Mouse (Mus musculus): Measurements from ENCODE around the gene Zfp235. TPM values are rescaled to one million over a fixed set of nuclear protein-coding genes. Genes with fewer than 3 reads are reported as not detected.

The Zfp235 gene
- polyA plus RNA-seq, 1 experiment = 3.2 TPM

DNA sequence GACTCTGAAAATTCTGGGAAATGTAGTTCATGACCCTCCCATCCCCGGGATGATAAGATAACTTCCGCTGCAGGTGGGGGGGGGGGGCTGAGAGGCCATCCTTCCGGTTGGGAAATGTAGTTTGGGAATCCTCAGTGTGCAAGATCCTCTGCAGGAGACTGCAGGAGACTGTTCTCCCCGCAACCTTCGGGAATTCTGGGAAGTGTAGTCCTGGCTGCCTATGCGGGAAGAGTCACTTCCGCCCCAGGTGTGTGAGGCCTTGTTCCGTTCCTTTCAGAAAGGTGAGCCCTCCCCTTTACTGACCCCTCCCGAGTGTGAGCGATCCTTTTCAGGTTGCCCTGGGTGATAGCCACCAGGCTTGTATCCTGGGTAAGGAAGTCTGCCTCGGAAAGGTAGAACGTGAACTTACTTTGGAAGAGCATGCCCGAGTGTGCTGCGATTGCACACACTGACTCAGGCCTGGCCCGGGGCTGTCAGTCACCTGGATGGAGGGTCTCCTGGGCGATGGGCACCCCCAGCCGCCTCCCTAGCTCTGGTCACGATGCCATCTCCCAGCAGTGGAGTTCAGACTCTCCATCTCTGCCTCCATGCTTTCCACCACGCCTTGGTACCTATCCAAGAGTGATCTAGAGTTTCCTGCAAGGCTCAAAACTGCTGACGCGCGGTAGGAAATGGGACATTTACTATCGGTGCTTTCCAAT is 21.7 kb upstream of the Zfp235 start, which contains the start of gene Zfp112:
Gene Zfp112 (plus strand): TSS at position 159 of the 701 bp plus-strand sequence.
- Histone ChIP-seq H3K36me3 (ENCODE audit: control insufficient read depth, insufficient read depth, low read length) (no peaks in the 10 kb centered on the region), H3K4me1 (ENCODE audit: control insufficient read depth, insufficient read depth, insufficient read length, low read length) (peaks cover 2% of the 10 kb centered on the region; the same call in 1 of the 2 replicates), H3K4me3 (ENCODE audit: low read depth, low read length) (peak within 1 kb of the TSS; percentile 74), H3K27ac (ENCODE audit: insufficient read depth, low read depth, low read length) (peak within 1 kb of the TSS; percentile 91), H3K27me3 (ENCODE audit: control insufficient read depth, insufficient read depth, low read length) (no peaks in the 10 kb centered on the region)
- WGBS = 5% methylated on average over 23 of the region's 23 CpGs
- TF ChIP-seq CTCF (IDR thresholded peaks at IDR 0.05; ENCODE audit: extremely low read depth, insufficient read length, insufficient replicate concordance, low read depth, low read length) (no peak), POLR2A (IDR thresholded peaks at IDR 0.05; ENCODE audit: low read depth, low read length) (0 out of 2 replicates have a peak, but pooled peaks have one; percentile 21)

DNA sequence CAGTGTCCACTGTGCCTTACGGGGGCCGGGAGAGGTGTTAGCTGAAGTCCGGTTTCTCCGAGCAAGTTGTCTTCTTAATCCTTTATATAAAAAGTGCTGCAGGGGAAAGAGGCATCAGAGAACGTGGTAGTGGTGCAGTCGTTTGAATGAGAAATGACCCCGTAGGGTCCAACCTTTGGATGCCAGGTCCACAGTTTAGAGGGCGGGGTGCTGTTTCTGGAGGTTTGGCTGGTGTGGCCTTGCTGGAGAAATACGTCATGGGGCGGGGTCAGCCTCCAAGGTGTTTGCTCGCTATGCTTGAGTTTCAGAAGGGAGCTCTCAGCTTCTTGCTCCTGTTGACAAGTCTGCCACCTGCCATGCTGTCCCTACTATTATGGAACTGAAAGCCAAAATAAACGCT is 21.0 kb upstream of the Zfp235 start:
- WGBS = 5% methylated on average over 12 of the region's 12 CpGs
- Histone ChIP-seq H3K36me3 (ENCODE audit: control insufficient read depth, insufficient read depth, low read length) (no peaks in the 10 kb centered on the region), H3K27ac (ENCODE audit: insufficient read depth, low read depth, low read length) (peak overlapping the region; percentile 91), H3K27me3 (ENCODE audit: control insufficient read depth, insufficient read depth, low read length) (no peaks in the 10 kb centered on the region), H3K4me3 (ENCODE audit: low read depth, low read length) (peak overlapping the region; percentile 74), H3K4me1 (ENCODE audit: control insufficient read depth, insufficient read depth, insufficient read length, low read length) (peaks cover 2% of the 10 kb centered on the region; the same call in 1 of the 2 replicates)
- TF ChIP-seq CTCF (IDR thresholded peaks at IDR 0.05; ENCODE audit: extremely low read depth, insufficient read length, insufficient replicate concordance, low read depth, low read length) (no peak), POLR2A (IDR thresholded peaks at IDR 0.05; ENCODE audit: low read depth, low read length) (peak; percentile 36; the same call in 1 of the 2 replicates)

DNA sequence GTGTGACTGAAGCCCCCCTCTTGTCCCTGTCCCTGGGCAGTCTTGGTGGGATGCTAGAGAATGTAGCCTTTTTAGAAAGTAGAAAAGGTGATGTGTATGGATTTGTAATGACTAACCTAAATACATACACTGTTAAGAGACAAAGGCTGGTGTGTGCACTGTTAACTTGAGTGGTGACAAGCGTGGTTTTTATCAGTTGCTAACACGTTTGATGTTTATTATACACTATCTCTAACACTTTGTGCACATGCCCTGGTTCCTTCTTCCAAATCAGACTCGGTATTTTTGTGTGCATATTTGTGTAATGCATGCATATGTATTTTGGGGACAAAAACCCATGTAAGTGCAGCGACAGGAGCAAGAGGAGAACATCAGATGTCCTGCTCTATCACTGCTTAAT is 17.3 kb upstream of the Zfp235 start:
- Histone ChIP-seq H3K36me3 (ENCODE audit: control insufficient read depth, insufficient read depth, low read length) (no peaks in the 10 kb centered on the region), H3K4me1 (ENCODE audit: control insufficient read depth, insufficient read depth, insufficient read length, low read length) (peaks cover 2% of the 10 kb centered on the region; the same call in 1 of the 2 replicates), H3K4me3 (ENCODE audit: low read depth, low read length) (no peak overlapping the region), H3K27me3 (ENCODE audit: control insufficient read depth, insufficient read depth, low read length) (no peaks in the 10 kb centered on the region), H3K27ac (ENCODE audit: insufficient read depth, low read depth, low read length) (no peak overlapping the region)
- 67% methylated on average over 4 of the region's 4 CpGs for whole genome bisulfite sequencing
- no peak for TF ChIP-seq POLR2A (IDR thresholded peaks at IDR 0.05; ENCODE audit: low read depth, low read length)
- TF ChIP-seq CTCF (IDR thresholded peaks at IDR 0.05; ENCODE audit: extremely low read depth, insufficient read length, insufficient replicate concordance, low read depth, low read length) = no peak

DNA sequence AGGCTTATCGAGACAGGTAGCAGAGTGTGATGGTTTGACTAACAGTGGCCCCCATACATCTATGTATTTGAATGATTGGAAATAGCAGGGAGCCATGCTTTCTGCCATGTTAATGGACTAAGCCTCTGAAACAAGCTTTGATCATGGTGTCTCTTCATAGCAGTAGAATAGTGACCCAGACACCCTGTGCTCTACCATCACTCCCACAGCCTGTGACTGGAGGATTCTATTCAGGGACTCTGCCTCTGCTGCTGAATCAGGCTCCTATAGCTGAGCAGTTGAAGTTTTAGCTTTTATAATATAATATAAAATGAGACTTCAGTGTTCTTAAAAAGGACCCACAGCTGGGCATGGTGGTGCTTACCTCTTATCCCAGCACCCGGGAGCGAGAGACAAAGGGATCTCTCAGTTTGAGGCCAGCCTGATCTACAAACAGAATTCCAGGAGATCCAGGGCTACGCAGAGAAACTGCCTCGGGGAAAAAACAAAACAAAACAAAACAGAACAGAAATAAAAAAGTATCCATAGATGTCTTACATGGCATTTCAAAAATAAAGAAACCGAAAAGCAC is 459 bp upstream of the Zfp235 start:
- Histone ChIP-seq H3K36me3 (ENCODE audit: control insufficient read depth, insufficient read depth, low read length) (peaks cover 7% of the 10 kb centered on the region; the same call in 1 of the 2 replicates), H3K27ac (ENCODE audit: insufficient read depth, low read depth, low read length) (no peak overlapping the region), H3K4me1 (ENCODE audit: control insufficient read depth, insufficient read depth, insufficient read length, low read length) (peaks cover 8% of the 10 kb centered on the region; the same call in 1 of the 2 replicates), H3K27me3 (ENCODE audit: control insufficient read depth, insufficient read depth, low read length) (no peaks in the 10 kb centered on the region), H3K4me3 (ENCODE audit: low read depth, low read length) (peak overlapping the region; percentile 91)
- TF ChIP-seq POLR2A (IDR thresholded peaks at IDR 0.05; ENCODE audit: low read depth, low read length) = no peak
- WGBS = 18% methylated on average over 6 of the region's 6 CpGs

DNA sequence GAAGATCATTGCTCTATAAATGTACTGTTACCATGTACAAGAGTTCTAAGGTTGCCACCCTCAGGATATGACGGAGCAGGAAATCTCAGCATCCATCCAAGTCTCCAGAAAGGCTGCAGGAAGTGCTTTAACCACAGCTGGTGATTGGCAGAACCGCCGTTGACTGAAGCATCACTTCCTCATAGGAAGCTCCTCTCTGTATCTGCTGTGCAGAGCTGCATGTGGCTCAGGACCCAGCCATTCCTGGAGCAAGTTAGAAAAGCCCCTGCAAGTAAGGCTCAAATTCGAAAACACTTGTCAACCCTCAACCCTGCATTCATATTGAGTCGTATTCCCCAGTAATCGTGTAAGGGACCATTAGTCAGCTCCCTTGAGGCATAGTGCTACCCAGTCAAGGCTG is 8.6 kb downstream of the Zfp235 start:
- Histone ChIP-seq H3K36me3 (ENCODE audit: control insufficient read depth, insufficient read depth, low read length) (peaks cover 14% of the 10 kb centered on the region; the same call in 1 of the 2 replicates), H3K27ac (ENCODE audit: insufficient read depth, low read depth, low read length) (no peak overlapping the region), H3K4me1 (ENCODE audit: control insufficient read depth, insufficient read depth, insufficient read length, low read length) (peaks cover 2% of the 10 kb centered on the region; the same call in 1 of the 2 replicates), H3K27me3 (ENCODE audit: control insufficient read depth, insufficient read depth, low read length) (no peaks in the 10 kb centered on the region), H3K4me3 (ENCODE audit: low read depth, low read length) (no peak overlapping the region)
- TF ChIP-seq POLR2A (IDR thresholded peaks at IDR 0.05; ENCODE audit: low read depth, low read length) (no peak), CTCF (IDR thresholded peaks at IDR 0.05; ENCODE audit: extremely low read depth, insufficient read length, insufficient replicate concordance, low read depth, low read length) (no peak)
- WGBS = 86% methylated on average over 6 of the region's 6 CpGs

DNA sequence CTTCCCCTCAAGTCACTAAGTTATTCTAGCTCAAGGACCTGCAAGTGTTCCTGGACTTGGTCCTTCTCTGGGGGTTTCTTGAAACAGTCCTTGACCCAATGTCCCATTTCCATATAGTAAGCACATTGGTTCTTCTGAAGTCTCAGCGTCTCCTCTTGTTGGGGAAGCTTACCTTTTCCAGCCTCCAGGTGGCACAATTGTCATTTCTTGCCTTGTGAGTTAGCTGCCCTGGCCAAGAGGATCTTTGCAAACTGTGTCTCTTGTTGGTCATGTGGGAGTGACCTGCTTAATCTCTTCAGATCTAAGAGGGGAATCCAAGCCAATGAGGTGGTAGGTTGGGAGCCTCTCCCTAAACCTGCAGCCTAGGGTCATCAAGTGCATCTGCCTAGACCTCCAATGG is 19.3 kb downstream of the Zfp235 start:
- 16% methylated on average over 1 of the region's 1 CpGs for WGBS
- no peak overlapping the region for H3K4me3 ChIP-seq (ENCODE audit: low read depth, low read length)
- no peaks in the 10 kb centered on the region for H3K4me1 ChIP-seq (ENCODE audit: control insufficient read depth, insufficient read depth, insufficient read length, low read length)
- TF ChIP-seq POLR2A (IDR thresholded peaks at IDR 0.05; ENCODE audit: low read depth, low read length) (no peak), CTCF (IDR thresholded peaks at IDR 0.05; ENCODE audit: extremely low read depth, insufficient read length, insufficient replicate concordance, low read depth, low read length) (peak; percentile 34; the same call in 1 of the 2 replicates)
- no peaks in the 10 kb centered on the region for H3K36me3 ChIP-seq (ENCODE audit: control insufficient read depth, insufficient read depth, low read length)
- H3K27me3 ChIP-seq (ENCODE audit: control insufficient read depth, insufficient read depth, low read length) = no peaks in the 10 kb centered on the region
- no peak overlapping the region for H3K27ac ChIP-seq (ENCODE audit: insufficient read depth, low read depth, low read length)

DNA sequence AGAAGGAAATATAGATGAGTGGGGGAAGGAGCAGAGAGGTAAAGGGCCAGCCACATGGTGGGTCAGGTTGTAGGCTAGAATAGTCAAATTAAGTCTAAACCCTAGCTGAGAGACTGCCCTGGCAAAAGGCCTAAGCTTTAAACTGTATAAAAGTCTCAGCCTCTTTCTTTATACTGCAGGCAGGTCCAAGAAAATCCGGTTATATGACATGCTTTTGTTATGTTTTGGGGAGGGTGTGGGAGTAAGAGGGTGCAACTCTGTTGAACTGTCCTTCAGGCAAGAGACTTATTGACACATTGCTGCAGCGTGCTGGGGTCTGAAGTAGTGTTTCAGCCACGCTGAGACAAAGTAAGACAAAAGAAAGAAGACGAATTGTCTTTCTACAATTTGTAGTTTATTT is 38.2 kb downstream of the Zfp235 start:
- Histone ChIP-seq H3K4me1 (ENCODE audit: control insufficient read depth, insufficient read depth, insufficient read length, low read length) (no peaks in the 10 kb centered on the region), H3K4me3 (ENCODE audit: low read depth, low read length) (no peak overlapping the region), H3K27ac (ENCODE audit: insufficient read depth, low read depth, low read length) (no peak overlapping the region), H3K27me3 (ENCODE audit: control insufficient read depth, insufficient read depth, low read length) (no peaks in the 10 kb centered on the region), H3K36me3 (ENCODE audit: control insufficient read depth, insufficient read depth, low read length) (no peaks in the 10 kb centered on the region)
- TF ChIP-seq CTCF (IDR thresholded peaks at IDR 0.05; ENCODE audit: extremely low read depth, insufficient read length, insufficient replicate concordance, low read depth, low read length) (no peak), POLR2A (IDR thresholded peaks at IDR 0.05; ENCODE audit: low read depth, low read length) (no peak)
- 50% methylated on average over 4 of the region's 4 CpGs for WGBS

Measured in small intestine, adult 2 months (tissue).